Mouse (Mus musculus): ENCODE data around the gene Slc27a1.

- no peak for TF ChIP-seq CTCF (IDR thresholded peaks at IDR 0.05; ENCODE audit: low read depth)
- no peak for TF ChIP-seq EP300 (IDR thresholded peaks at IDR 0.05; ENCODE audit: low read depth)
These were observed 9.2 kb downstream of the Slc27a1 start for GRCm38 (mm10) chr8:71577856-71578387.

Data from heart, postnatal 0 days (tissue).